Mouse (Mus musculus) olfactory bulb, adult 2 months (tissue): ENCODE results near the gene Gabpb1.

Experiments
- CTCF ChIP-seq: fragments of 200-500 bp; IDR thresholded peaks from 2 replicates; pipeline ENCODE4 v1.5.1; 2012; ENCODE audit warnings: low read depth, mild to moderate bottlenecking, low read length, moderate library complexity; ENCODE audit not compliant: insufficient read depth
- POLR2A ChIP-seq: fragments of 200-500 bp; IDR thresholded peaks from 2 replicates; pipeline ENCODE4 v1.6.1; 2012; ENCODE audit warnings: mild to moderate bottlenecking, low read depth, low read length, moderate library complexity; ENCODE audit not compliant: insufficient read depth

DNA sequence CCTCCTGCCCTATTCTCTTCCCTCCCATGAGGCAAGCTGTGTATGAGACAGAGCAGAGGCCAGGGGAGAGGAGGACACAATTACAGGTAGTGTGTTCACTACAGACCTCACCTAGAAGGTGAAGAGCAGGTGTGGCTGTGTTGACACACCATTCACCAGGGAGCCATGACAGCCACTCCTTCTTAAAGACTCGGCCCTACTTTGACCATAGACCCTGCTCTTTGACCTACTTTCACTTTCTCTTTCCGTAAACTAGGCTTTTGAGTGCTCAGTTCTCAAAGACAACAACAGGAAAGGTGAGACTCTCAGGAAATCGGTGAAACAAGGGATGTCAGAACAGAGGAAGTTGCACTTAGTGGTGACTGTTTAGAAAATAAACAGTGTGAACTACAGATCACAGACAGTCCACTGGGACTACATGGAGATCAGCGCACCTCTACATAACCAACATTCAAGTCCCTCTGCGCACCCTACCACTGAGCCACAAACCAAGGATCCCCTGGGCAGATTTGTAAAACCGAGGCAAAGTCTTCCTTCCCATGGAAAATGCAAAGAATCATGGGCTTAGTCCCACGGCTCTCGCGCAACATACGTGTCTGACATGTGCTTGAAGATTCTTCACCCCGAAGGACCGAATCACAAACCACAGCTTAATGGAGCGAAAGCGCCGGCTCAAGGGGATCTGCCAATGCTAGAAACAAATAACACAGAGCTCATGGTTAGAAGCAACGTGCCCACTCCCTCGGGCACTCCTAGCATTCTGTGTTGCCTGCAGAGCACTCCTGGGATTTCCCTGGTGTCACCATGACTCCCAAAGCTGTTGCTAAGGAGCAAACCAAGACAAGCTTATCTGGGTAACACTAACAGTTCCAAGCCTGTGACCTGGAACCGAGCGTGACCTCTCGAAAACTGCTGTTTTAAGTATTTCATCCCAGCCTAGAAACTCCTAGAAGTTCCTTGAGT, 78.6 kb downstream of the Gabpb1 start:
- TF ChIP-seq CTCF (no peak), POLR2A (no peak)
